Mouse (Mus musculus) E14TG2a.4 (cell line): Measurements from ENCODE around the gene Akap13.

Experiments used
- H3K27me3 ChIP-seq: 2 replicates; pipeline ENCODE4 v1.6.1; 2014; ENCODE audit warnings: low read length, control low read depth; ENCODE audit not compliant: insufficient read depth
- H3K36me3 ChIP-seq: 2 replicates; pipeline ENCODE4 v1.6.1; 2014; ENCODE audit warnings: low read length, control low read depth; ENCODE audit not compliant: insufficient read depth
- H3K4me1 ChIP-seq: replicated peaks from 2 replicates; pipeline ENCODE4 v1.6.1; 2014; ENCODE audit warnings: low read depth, low read length, control low read depth
- H3K4me3 ChIP-seq: replicated peaks from 2 replicates; pipeline ENCODE4 v1.5.1; 2014; ENCODE audit warnings: mild to moderate bottlenecking, low read length
- H3K9me3 ChIP-seq: 2 replicates; pipeline ENCODE4 v1.6.1; 2014; ENCODE audit warnings: low read length, control low read depth
- CTCF ChIP-seq: conservative IDR thresholded peaks from 2 replicates; pipeline ENCODE4 v1.5.1; 2014; ENCODE audit warnings: low read length
- NANOG ChIP-seq: IDR thresholded peaks from 2 replicates; pipeline ENCODE4 v1.6.1; 2014; ENCODE audit warnings: borderline replicate concordance, low read length, mixed read lengths
- POU5F1 ChIP-seq: IDR thresholded peaks from 2 replicates; pipeline ENCODE4 v1.6.1; 2014; ENCODE audit warnings: low read length, borderline replicate concordance

Akap13 gene

DNA sequence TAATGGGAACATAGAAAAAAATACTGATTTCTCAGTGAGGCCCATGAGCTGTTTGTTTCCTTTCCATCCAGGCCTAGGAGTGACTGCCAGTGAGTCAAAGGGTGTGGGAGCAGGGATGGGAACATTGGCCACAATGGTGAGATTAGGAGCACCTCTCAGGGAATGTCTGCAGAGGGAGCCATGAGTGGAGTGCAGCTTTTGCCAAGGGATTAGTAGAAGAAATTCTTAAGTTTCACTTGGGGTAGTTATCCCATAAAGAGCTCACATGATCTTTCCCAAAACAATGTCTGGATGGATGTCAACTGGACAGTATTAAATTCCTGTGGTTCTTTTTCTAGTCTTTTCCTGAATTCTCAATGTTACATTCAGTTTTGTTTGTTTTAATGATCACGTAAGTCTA, 227.6 kb downstream of the Akap13 start:
- no peak for TF ChIP-seq POU5F1
- TF ChIP-seq CTCF: no peak
- TF ChIP-seq NANOG: no peak
- no peaks in the 10 kb centered on the region for H3K27me3 ChIP-seq
- no peaks in the 10 kb centered on the region for H3K36me3 ChIP-seq
- H3K9me3 ChIP-seq: no peaks in the 10 kb centered on the region
- H3K4me1 ChIP-seq: no peaks in the 10 kb centered on the region
- no peak overlapping the region for H3K4me3 ChIP-seq

DNA sequence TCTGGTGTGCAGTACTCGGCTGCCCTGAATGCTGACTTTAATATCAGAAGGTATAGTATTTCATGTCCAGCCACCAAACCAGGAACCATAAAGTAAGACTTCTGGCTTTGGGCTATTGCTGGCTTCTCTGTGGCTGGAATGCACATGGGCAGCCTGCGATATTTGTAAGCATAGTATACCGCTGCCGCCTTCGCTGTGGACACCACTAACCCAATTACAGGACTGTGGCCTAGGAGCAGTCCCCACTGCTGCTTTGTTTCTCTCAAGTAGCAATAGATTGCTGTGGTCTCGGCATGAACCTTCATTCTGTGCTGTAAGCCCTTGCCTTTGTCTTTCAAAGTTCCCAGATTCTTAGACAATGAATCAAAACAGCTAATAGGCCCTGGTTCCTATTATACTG, 228.1 kb downstream of the Akap13 start:
- Histone ChIP-seq H3K27me3 (no peaks in the 10 kb centered on the region), H3K4me3 (no peak overlapping the region), H3K36me3 (no peaks in the 10 kb centered on the region), H3K4me1 (no peaks in the 10 kb centered on the region), H3K9me3 (no peaks in the 10 kb centered on the region)
- no peak for TF ChIP-seq CTCF
- TF ChIP-seq POU5F1: no peak
- TF ChIP-seq NANOG: no peak

DNA sequence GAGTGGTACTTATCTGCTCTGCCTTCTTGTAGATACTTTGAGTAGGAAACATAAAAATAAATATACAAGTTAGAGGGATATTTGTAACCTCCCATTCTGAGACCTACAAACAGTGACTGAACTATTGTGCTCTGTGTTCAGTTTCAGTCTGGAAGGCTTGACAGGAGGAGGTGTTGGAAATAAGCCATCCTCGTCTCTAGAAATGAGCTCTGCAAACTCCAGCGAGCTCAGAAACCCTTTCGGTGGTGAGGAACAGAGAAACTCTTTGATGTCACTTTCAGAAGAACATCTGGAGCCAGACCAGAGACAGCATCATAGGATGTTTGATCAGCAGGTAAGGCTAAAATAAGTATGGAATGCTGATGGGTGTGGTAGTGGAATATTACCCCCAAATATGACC, 229.6 kb downstream of the Akap13 start:
- no peaks in the 10 kb centered on the region for H3K4me1 ChIP-seq
- no peak overlapping the region for H3K4me3 ChIP-seq
- no peaks in the 10 kb centered on the region for H3K9me3 ChIP-seq
- 0 out of 2 replicates have a peak, but pooled peaks cover 3% of the 10 kb centered on the region for H3K36me3 ChIP-seq
- no peaks in the 10 kb centered on the region for H3K27me3 ChIP-seq
- TF ChIP-seq CTCF (no peak), POU5F1 (no peak), NANOG (no peak)

DNA sequence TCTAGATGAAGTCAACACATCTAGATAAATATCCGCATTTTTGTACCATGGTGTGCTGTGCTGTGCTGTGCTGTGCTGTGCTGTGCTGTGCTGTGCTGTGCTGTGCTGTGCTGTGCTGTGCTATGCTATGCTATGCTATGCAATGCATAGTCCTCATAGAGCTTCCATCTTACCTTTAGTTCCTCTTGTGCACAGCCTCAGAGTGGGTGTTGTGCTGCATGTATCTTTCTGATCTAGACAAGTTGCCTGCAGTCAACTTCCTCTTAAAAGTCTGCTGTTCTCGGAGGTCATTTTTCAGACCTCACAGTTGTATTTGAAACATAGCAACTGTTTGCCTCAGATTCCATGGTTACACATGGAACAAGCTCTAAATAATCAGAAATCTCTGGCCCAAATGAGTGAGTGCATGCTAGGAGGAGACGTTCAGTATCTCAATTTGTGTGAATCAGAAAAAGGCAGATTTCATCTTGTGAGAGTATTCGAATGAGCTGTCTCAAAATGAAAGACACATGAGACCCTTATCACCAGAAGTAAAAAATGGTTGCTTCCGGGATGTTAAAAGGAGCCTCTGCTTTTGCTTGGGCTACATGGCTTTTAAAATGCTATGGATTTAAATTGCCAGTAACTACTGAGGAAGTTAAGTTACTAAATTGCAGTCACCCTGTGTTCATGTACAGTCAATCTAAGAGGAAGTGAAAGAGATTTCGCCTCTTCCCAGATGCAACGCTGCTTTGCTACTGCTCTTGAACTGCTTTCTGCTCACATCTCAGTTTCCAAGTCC, 230.9 kb downstream of the Akap13 start:
- Histone ChIP-seq H3K4me1 (no peaks in the 10 kb centered on the region), H3K4me3 (no peak overlapping the region), H3K36me3 (0 out of 2 replicates have a peak, but pooled peaks cover 3% of the 10 kb centered on the region), H3K27me3 (no peaks in the 10 kb centered on the region), H3K9me3 (no peaks in the 10 kb centered on the region)
- TF ChIP-seq CTCF: no peak
- TF ChIP-seq NANOG: no peak
- no peak for TF ChIP-seq POU5F1

DNA sequence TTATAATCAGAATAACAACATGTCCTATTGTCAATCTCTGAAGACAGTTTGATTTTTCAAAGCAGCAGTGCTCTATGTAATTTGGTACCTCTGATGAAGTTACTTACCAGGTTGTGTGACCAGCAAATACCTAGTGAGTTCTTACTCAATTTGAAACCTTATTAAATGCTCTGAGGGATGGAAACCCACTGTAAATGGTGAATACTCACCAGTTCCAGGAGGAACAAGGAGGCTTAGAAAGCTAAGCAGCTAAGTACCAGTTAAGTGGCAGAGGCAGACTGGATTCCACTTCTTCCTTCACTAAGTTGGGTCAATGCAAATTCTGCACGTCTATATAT, 231.5 kb downstream of the Akap13 start:
- H3K27me3 ChIP-seq: no peaks in the 10 kb centered on the region
- H3K9me3 ChIP-seq: no peaks in the 10 kb centered on the region
- no peaks in the 10 kb centered on the region for H3K4me1 ChIP-seq
- no peak overlapping the region for H3K4me3 ChIP-seq
- H3K36me3 ChIP-seq: 0 out of 2 replicates have a peak, but pooled peaks cover 3% of the 10 kb centered on the region
- TF ChIP-seq CTCF (no peak), NANOG (no peak), POU5F1 (no peak)

DNA sequence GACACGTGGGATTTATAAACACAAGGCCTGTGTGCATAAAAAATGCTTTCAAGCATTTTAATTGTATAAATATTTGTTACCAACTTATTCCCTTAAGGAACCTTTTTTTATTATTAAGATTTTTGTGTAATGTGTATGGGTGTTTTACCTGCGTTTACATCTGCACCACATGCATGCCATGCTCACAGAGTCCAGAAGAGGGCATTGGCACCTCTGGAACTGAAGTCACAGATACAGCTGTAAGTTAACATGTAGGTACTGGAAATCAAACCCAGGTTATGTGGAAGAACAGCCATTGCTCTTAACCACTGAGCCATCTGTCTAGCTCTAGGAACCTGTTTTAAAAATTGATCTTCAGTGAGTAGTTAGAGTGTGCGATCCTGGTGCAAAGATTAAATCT, 232.8 kb downstream of the Akap13 start:
- Histone ChIP-seq H3K36me3 (0 out of 2 replicates have a peak, but pooled peaks cover 3% of the 10 kb centered on the region), H3K9me3 (no peaks in the 10 kb centered on the region), H3K4me1 (no peaks in the 10 kb centered on the region), H3K27me3 (no peaks in the 10 kb centered on the region), H3K4me3 (no peak overlapping the region)
- no peak for TF ChIP-seq NANOG
- no peak for TF ChIP-seq CTCF
- no peak for TF ChIP-seq POU5F1

DNA sequence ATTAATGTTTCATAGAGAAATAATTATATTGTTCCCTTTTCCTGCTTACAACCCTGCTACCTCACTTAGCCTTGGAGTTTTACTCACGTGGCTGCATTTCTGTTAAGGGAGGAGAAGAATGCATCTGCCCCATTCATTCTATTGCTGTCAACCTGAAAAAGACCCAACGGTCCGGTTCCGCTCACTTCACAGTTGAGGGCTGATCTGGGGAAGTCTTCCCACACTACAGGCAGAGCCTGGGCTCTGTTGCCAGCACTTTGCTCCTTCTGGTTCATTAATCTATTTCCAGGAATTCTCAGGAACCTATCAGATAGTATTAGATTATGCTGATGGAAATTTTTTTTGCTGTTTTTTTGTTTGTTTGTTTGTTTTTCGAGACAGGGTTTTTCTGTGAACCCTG, 239.4 kb downstream of the Akap13 start:
- H3K27me3 ChIP-seq: no peaks in the 10 kb centered on the region
- peaks cover 3% of the 10 kb centered on the region; the same call in 1 of the 2 replicates for H3K36me3 ChIP-seq
- no peaks in the 10 kb centered on the region for H3K4me1 ChIP-seq
- no peak overlapping the region for H3K4me3 ChIP-seq
- TF ChIP-seq POU5F1 (no peak), CTCF (no peak), NANOG (no peak)
- no peaks in the 10 kb centered on the region for H3K9me3 ChIP-seq

DNA sequence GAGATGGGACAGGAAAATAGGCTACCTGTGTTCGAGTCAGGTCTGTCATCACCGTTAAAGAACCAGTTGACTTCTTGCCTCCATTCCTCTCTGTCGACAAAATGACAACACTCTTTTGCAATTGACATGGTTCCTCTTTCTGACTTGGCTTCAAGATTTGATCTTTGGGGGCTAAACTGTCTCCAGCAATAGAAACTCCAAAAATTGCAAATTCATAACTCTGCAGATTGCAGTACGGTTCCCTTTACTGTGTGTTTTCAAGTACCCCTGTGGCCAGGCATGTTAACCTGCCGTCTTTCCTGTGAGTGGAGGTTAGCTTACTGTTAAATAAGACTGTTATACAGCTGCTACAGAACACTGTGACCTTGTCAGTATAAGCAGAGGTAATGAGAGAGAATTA, 244.5 kb downstream of the Akap13 start:
- no peak for TF ChIP-seq CTCF
- TF ChIP-seq NANOG: no peak
- TF ChIP-seq POU5F1: no peak
- H3K9me3 ChIP-seq: no peaks in the 10 kb centered on the region
- H3K4me1 ChIP-seq: no peaks in the 10 kb centered on the region
- H3K36me3 ChIP-seq: peaks cover 11% of the 10 kb centered on the region
- no peaks in the 10 kb centered on the region for H3K27me3 ChIP-seq
- no peak overlapping the region for H3K4me3 ChIP-seq

DNA sequence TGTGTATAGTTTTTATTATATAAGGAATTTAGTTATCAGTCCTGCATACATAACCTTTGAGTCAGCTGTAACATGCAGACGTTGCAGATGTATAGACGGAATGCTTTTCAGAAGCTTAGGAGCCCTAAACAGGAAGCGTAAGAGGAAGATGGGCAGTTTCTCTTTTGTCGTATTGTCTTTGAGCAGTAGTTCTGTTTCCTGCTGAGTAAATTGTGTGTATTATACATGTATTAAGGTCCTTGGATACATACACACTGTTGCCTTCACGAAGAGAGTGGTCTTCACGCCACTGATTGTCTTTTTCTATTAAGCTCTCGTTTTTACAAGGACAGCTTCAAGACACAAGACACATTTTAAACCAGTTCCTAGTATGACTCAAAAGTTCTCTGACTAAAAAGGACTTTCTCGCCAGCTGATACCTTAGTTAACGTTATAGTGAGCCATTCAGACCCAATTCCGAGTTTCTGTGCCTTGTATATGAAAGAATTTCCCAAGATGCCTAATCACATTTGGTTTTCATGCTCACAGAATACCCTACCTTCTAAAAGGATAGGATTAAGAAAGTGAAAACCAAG, 245.5 kb downstream of the Akap13 start:
- H3K27me3 ChIP-seq: no peaks in the 10 kb centered on the region
- TF ChIP-seq NANOG (no peak), POU5F1 (no peak), CTCF (no peak)

More for the DNA sequence above, 245.5 kb downstream of the Akap13 start:
- Histone ChIP-seq H3K4me3 (no peak overlapping the region), H3K9me3 (no peaks in the 10 kb centered on the region), H3K4me1 (no peaks in the 10 kb centered on the region), H3K36me3 (peaks cover 16% of the 10 kb centered on the region)
